ENCODE assay signal across 13 mouse cellular contexts in genomic region chr8:65007616-65008015, GRCm38 (mm10). TPM values are rescaled to one million over a fixed set of nuclear protein-coding genes. Genes with fewer than 3 reads are reported as not detected.
"Had no signal": no experiment of that assay in that cellular context is flagged by ENCODE, and none has a peak within 500 bp of the region (broad histone marks: within the 10 kb centered on the region; RNA-seq: fewer than 3 reads in every experiment).

No protein-coding gene starts in this region.

RNA-seq across cellular contexts. Expression of gene Trim61, which starts 10.7 kb away (rescaled TPM):
- polyA plus RNA-seq: neural tube, embryonic 13.5 days; small intestine, adult 2 months; spleen, adult 2 months; stomach, embryonic 14.5 days; stomach, embryonic 15.5 days; stomach, postnatal 0 days; testis, adult 2 months; thymus, adult 2 months; thymus, postnatal 0 days; urinary bladder, adult 2 months had no signal

RNA-seq across cellular contexts. Expression of gene Trim60, which starts 10.8 kb away (rescaled TPM):
- polyA plus RNA-seq: neural tube, embryonic 13.5 days; neural tube, embryonic 14.5 days; neural tube, embryonic 15.5 days; small intestine, adult 2 months; spleen, adult 2 months; stomach, embryonic 14.5 days; stomach, embryonic 15.5 days; stomach, embryonic 16.5 days; stomach, postnatal 0 days; thymus, adult 2 months; thymus, postnatal 0 days; urinary bladder, adult 2 months had no signal

RNA-seq across cellular contexts. Expression of gene Trim75, which starts 20.0 kb away (rescaled TPM):
- polyA plus RNA-seq: small intestine, adult 2 months; spleen, adult 2 months; stomach, embryonic 14.5 days; stomach, embryonic 15.5 days; stomach, embryonic 16.5 days; stomach, postnatal 0 days; testis, adult 2 months; thymus, adult 2 months; thymus, postnatal 0 days; urinary bladder, adult 2 months had no signal

RNA-seq across cellular contexts. Expression of gene Apela, which starts 29.5 kb away (rescaled TPM):
- polyA plus RNA-seq: small intestine, adult 2 months; spleen, adult 2 months; testis, adult 2 months; thymus, postnatal 0 days had no signal
